Mouse (Mus musculus) cerebellum, adult 2 months (tissue): Measurements from ENCODE around the gene Chrna1. TPM values are rescaled to one million over a fixed set of nuclear protein-coding genes. Genes with fewer than 3 reads are reported as not detected.

Experiments
- DNase-seq, 2 experiments: peaks; one replicate each; pipeline ENCODE4 v3.0.0; 2021
- H3K27ac ChIP-seq: fragments of 200-500 bp; 2 replicates; pipeline ENCODE4 v1.5.1; 2012; ENCODE audit warnings: low read length, control low read depth, inconsistent platforms; ENCODE audit not compliant: insufficient read depth
- H3K27me3 ChIP-seq: fragments of 200-500 bp; 2 replicates; pipeline ENCODE4 v1.6.1; 2012; ENCODE audit warnings: inconsistent platforms, mild to moderate bottlenecking, low read length, moderate library complexity; ENCODE audit not compliant: control insufficient read depth, insufficient read depth
- H3K4me1 ChIP-seq: fragments of 200-500 bp; 2 replicates; pipeline ENCODE4 v1.6.1; 2011; ENCODE audit warnings: low read length; ENCODE audit not compliant: control insufficient read depth, insufficient read depth
- H3K4me3 ChIP-seq: fragments of 200-500 bp; replicated peaks from 2 replicates; pipeline ENCODE3; 2011; ENCODE audit warnings: mild to moderate bottlenecking, low read depth, low read length, control low read depth; ENCODE audit not compliant: insufficient read depth
- CTCF ChIP-seq: fragments of 200-500 bp; IDR thresholded peaks from 2 replicates; pipeline ENCODE4 v1.5.1; 2011; ENCODE audit warnings: low read depth, mild to moderate bottlenecking, control low read depth, low read length, moderate library complexity, borderline replicate concordance; ENCODE audit not compliant: insufficient read depth
- POLR2A ChIP-seq: fragments of 200-500 bp; IDR thresholded peaks from 2 replicates; pipeline ENCODE4 v1.6.1; 2011; ENCODE audit warnings: low read length, control low read depth, borderline replicate concordance; ENCODE audit not compliant: insufficient read depth
- WGBS: fragments of 180-500 bp; shearing (Covaris S2); methylation state at CpG from one replicate; pipeline ENCODE4 v1.1.7; 2018; 5-methylcytosine and 5-hydroxymethylcytosine counted together
- polyA plus RNA-seq: library from polyadenylated mRNA; depleted of rRNA; stranded (reverse); fragments of >200 nt; gene quantifications from 2 replicates; pipeline ENCODE4 v1.2.3, GENCODE M21; 2012

Chrna1 gene
- polyA plus RNA-seq, 1 experiment = 0.08 TPM

GRCm38 (mm10) chr2:73530487-73530886, 49.7 kb downstream of the Chrna1 start:
- TF ChIP-seq POLR2A (no peak), CTCF (no peak)
- 58% methylated on average over 5 of the region's 5 CpGs for WGBS

GRCm38 (mm10) chr2:73529356-73530330, 50.5 kb downstream of the Chrna1 start, which contains the start of gene Wipf1:
Gene Wipf1 (minus strand): TSS chr2:73529734.
- 3% methylated on average over 65 of the region's 66 CpGs for WGBS
- Histone ChIP-seq H3K4me3 (peak within 1 kb of the TSS; percentile 40), H3K27me3 (peaks cover 4% of the 10 kb centered on the region; the same call in 1 of the 2 replicates), H3K27ac (peak within 1 kb of the TSS; percentile 39; the same call in 1 of the 2 replicates), H3K4me1 (no peaks in the 10 kb centered on the region)
- peak; percentile 35 to 41 for DNase-seq
- TF ChIP-seq POLR2A = no peak
- TF ChIP-seq CTCF = no peak

More at GRCm38 (mm10) chr2:73530487-73530886, 49.7 kb downstream of the Chrna1 start:
- no peak for DNase-seq
- Histone ChIP-seq H3K27ac (no peak overlapping the region), H3K4me1 (no peaks in the 10 kb centered on the region), H3K4me3 (no peak overlapping the region), H3K27me3 (peaks cover 4% of the 10 kb centered on the region; the same call in 1 of the 2 replicates)

GRCm38 (mm10) chr2:73528516-73529355, 51.4 kb downstream of the Chrna1 start:
- 3% methylated on average over 58 of the region's 59 CpGs for whole genome bisulfite sequencing
- Histone ChIP-seq H3K4me3 (peak overlapping the region; percentile 22), H3K4me1 (no peaks in the 10 kb centered on the region), H3K27me3 (peaks cover 4% of the 10 kb centered on the region; the same call in 1 of the 2 replicates), H3K27ac (peak overlapping the region; percentile 39; the same call in 1 of the 2 replicates)
- DNase-seq = peak in 1 of 2 experiments; percentile 14
- TF ChIP-seq POLR2A (no peak), CTCF (no peak)

GRCm38 (mm10) chr2:73527956-73528355, 52.2 kb downstream of the Chrna1 start:
- no peak for DNase-seq
- Histone ChIP-seq H3K4me3 (no peak overlapping the region), H3K4me1 (no peaks in the 10 kb centered on the region), H3K27ac (peak overlapping the region; percentile 59; the same call in 1 of the 2 replicates), H3K27me3 (peaks cover 4% of the 10 kb centered on the region; the same call in 1 of the 2 replicates)
- 82% methylated on average over 11 of the region's 11 CpGs for WGBS
- no peak for TF ChIP-seq POLR2A
- no peak for TF ChIP-seq CTCF

- DNase-seq = no peak
- Histone ChIP-seq H3K27me3 (peaks cover 4% of the 10 kb centered on the region; the same call in 1 of the 2 replicates), H3K4me1 (no peaks in the 10 kb centered on the region), H3K27ac (no peak overlapping the region), H3K4me3 (no peak overlapping the region)
- WGBS = 81% methylated on average over 9 of the region's 9 CpGs
- TF ChIP-seq CTCF (no peak), POLR2A (no peak)
Observed at GRCm38 (mm10) chr2:73526691-73527090, 53.4 kb downstream of the Chrna1 start.

GRCm38 (mm10) chr2:73522891-73523290, 57.2 kb downstream of the Chrna1 start:
- no peak overlapping the region for H3K4me3 ChIP-seq
- 71% methylated on average over 8 of the region's 8 CpGs for WGBS
- H3K4me1 ChIP-seq = no peaks in the 10 kb centered on the region
- DNase-seq = no peak
- no peak overlapping the region for H3K27ac ChIP-seq
- no peak for TF ChIP-seq POLR2A
- TF ChIP-seq CTCF = no peak
- no peaks in the 10 kb centered on the region; the same call in 1 of the 2 replicates for H3K27me3 ChIP-seq

GRCm38 (mm10) chr2:73522336-73522735, 57.8 kb downstream of the Chrna1 start:
- 67% methylated on average over 6 of the region's 6 CpGs for WGBS
- H3K4me3 ChIP-seq = no peak overlapping the region
- no peak for DNase-seq
- H3K27ac ChIP-seq = peak overlapping the region; percentile 36; the same call in 1 of the 2 replicates
- no peak for TF ChIP-seq CTCF
- no peak for TF ChIP-seq POLR2A
- H3K4me1 ChIP-seq = no peaks in the 10 kb centered on the region
- H3K27me3 ChIP-seq = no peaks in the 10 kb centered on the region
